Mouse (Mus musculus): ENCODE data around the gene E130311K13Rik. TPM values are rescaled to one million over a fixed set of nuclear protein-coding genes. Genes with fewer than 3 reads are reported as not detected.

Gene E130311K13Rik
- total RNA-seq, 2 experiments from 2014 or later, result 2.5 TPM; not detected in 1

DNA sequence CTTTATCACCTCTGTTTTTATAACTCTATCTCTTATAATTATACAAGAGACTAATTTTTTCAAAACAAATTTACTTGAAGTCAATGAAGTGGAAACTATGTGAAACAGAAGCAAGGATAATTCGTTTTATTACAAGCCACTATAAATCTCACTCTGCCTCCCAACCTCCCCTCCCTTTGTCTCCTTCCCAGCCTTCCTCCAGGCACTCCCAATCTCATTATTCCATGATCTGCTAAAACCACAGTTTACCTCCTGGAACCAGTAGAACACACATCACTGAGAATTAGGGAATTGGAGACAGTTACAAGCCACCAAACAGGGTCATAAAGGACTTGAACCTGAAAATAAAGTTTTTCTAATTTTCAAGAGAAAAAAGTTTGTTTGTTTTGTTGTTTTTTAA, 32.1 kb downstream of the E130311K13Rik start:
- ATAC-seq (replicated peaks; ENCODE audit: low FRiP score, poor library complexity, severe bottlenecking), result no peak

GRCm38 (mm10) chr3:63896303-63896702, 33.0 kb downstream of the E130311K13Rik start:
- ATAC-seq (replicated peaks; ENCODE audit: low FRiP score, poor library complexity, severe bottlenecking), result no peak

DNA sequence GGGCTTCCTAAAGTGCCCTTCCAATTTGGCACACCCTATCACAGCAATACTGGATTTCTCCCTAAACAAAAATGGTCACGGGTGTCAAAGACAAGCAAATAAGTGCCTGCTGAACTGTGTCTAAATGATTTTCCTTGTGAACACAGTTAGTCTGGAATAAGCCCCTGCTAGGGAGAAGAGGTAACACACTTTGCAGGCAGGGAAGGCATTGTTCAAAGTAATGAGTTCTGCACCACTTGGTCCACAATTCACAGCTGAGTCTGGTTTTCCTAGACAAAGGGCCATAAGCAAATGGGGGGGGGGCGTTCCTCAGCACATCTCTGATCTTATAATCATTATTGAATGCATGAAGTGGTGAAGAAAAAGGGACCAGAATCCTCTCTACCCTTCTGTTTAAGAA, 33.5 kb downstream of the E130311K13Rik start:
- ATAC-seq (replicated peaks; ENCODE audit: low FRiP score, poor library complexity, severe bottlenecking), result no peak

- no peak for ATAC-seq (replicated peaks; ENCODE audit: low FRiP score, poor library complexity, severe bottlenecking)
Observed at GRCm38 (mm10) chr3:63893677-63894076, 35.6 kb downstream of the E130311K13Rik start.

DNA sequence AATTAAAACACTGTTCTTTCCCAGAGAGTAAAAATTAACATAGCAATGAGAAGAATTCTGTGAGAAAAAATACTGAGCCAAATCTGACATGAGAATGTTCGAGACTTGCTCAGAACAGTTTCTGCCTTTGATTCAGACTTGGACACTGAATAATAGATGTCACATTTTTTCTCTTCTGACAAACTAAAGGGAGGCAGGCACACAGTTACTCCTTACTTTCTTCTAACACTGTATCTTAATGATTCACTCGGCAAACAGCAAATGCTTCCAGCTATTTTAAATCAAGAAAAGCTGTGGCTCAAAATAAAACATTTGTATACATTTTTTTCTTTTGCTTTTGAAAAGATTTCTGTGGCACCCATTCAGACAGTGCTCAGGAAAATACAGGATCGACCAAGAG, 37.1 kb downstream of the E130311K13Rik start:
- ATAC-seq (replicated peaks; ENCODE audit: low FRiP score, poor library complexity, severe bottlenecking), result no peak

- no peak for ATAC-seq (replicated peaks; ENCODE audit: low FRiP score, poor library complexity, severe bottlenecking)
Observed at GRCm38 (mm10) chr3:63881065-63881464, 48.2 kb downstream of the E130311K13Rik start.

- no peak for ATAC-seq (replicated peaks; ENCODE audit: low FRiP score, poor library complexity, severe bottlenecking)
Observed at GRCm38 (mm10) chr3:63878995-63879666, 50.1 kb downstream of the E130311K13Rik start.

- ATAC-seq (replicated peaks; ENCODE audit: low FRiP score, poor library complexity, severe bottlenecking), result no peak
Observed at GRCm38 (mm10) chr3:63872818-63873217, 56.5 kb downstream of the E130311K13Rik start.

DNA sequence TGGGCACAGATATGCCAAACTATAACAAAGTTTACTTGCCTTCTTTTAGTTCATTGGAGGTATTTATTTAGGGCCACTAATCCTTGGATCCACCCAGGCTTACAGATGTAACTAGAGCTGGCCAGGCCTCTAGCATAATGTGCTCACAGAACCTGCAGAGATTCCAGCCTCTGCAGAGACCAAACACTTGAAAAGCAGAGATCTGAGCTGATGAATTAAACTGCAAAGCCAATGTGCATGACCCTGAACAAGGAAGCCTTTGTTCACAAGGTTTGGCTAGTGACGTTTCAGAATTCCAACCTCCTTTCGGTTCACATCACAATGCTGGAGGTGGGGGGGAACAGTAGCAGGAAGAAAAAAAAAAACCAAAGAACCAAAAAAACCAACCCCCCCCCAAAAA, 58.0 kb downstream of the E130311K13Rik start:
- no peak for ATAC-seq (replicated peaks; ENCODE audit: low FRiP score, poor library complexity, severe bottlenecking)

GRCm38 (mm10) chr3:63868285-63868684, 61.0 kb downstream of the E130311K13Rik start:
- ATAC-seq (replicated peaks; ENCODE audit: low FRiP score, poor library complexity, severe bottlenecking), result no peak

DNA sequence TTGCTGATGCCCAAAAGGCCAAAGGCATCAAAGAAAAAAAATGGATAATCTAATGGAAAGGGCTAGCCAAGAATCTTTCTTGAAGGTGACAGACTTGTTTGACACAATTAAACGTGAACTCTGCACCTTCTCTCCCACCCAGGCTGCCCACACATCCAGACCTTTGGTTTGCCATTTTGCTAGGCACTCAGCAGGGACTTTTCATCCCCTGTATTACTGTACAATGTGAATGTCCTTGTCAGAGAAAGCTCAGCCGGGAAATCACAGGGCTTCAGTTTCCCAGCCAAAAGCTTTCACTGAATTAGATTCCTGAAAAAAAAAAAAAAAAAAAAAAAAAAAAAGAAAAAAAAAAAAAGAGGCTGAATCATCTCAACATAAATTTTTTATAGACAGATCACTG, 64.2 kb downstream of the E130311K13Rik start:
- ATAC-seq (replicated peaks; ENCODE audit: low FRiP score, poor library complexity, severe bottlenecking), result no peak

Other genes with a start within 250 kb of the E130311K13Rik start
- not detected in 2 replicates for gene Plch1, start 30.0 kb downstream of the E130311K13Rik start, total RNA-seq (2015; ENCODE audit: low replicate concordance)
- gene Plch1, start 30.0 kb downstream of the E130311K13Rik start, total RNA-seq (2017; ENCODE audit: low replicate concordance), result not detected in 2 replicates
- 5.4 TPM in 2 replicates for gene Slc33a1, start 35.3 kb upstream of the E130311K13Rik start, total RNA-seq (2015; ENCODE audit: low replicate concordance)
- gene Slc33a1, start 35.3 kb upstream of the E130311K13Rik start, total RNA-seq (2017; ENCODE audit: low replicate concordance), result 6.7 and 7.2 TPM in 2 replicates
- 10.0 and 10.4 TPM in 2 replicates for gene Gmps, start 46.6 kb upstream of the E130311K13Rik start, total RNA-seq (2015; ENCODE audit: low replicate concordance)
- 9.3 and 9.6 TPM in 2 replicates for gene Gmps, start 46.6 kb upstream of the E130311K13Rik start, total RNA-seq (2017; ENCODE audit: low replicate concordance)
- gene Vmn2r1, start 152.1 kb upstream of the E130311K13Rik start, total RNA-seq (2015; ENCODE audit: low replicate concordance), result not detected in 2 replicates
- gene Vmn2r1, start 152.1 kb upstream of the E130311K13Rik start, total RNA-seq (2017; ENCODE audit: low replicate concordance), result not detected in 2 replicates
- not detected in 2 replicates for gene Vmn2r2, start 212.5 kb upstream of the E130311K13Rik start, total RNA-seq (2015; ENCODE audit: low replicate concordance)
- gene Vmn2r2, start 212.5 kb upstream of the E130311K13Rik start, total RNA-seq (2017; ENCODE audit: low replicate concordance), result not detected in 2 replicates